Mouse (Mus musculus) E14TG2a.4 (cell line): ENCODE results near the gene Exoc4.

Source experiments
- H3K27me3 ChIP-seq: 2 replicates; pipeline ENCODE4 v1.6.1; 2014; ENCODE audit warnings: low read length, control low read depth; ENCODE audit not compliant: insufficient read depth
- H3K36me3 ChIP-seq: 2 replicates; pipeline ENCODE4 v1.6.1; 2014; ENCODE audit warnings: low read length, control low read depth; ENCODE audit not compliant: insufficient read depth
- H3K4me1 ChIP-seq: replicated peaks from 2 replicates; pipeline ENCODE4 v1.6.1; 2014; ENCODE audit warnings: low read depth, low read length, control low read depth
- H3K4me3 ChIP-seq: replicated peaks from 2 replicates; pipeline ENCODE4 v1.5.1; 2014; ENCODE audit warnings: mild to moderate bottlenecking, low read length
- H3K9me3 ChIP-seq: 2 replicates; pipeline ENCODE4 v1.6.1; 2014; ENCODE audit warnings: low read length, control low read depth
- CTCF ChIP-seq: conservative IDR thresholded peaks from 2 replicates; pipeline ENCODE4 v1.5.1; 2014; ENCODE audit warnings: low read length
- NANOG ChIP-seq: IDR thresholded peaks from 2 replicates; pipeline ENCODE4 v1.6.1; 2014; ENCODE audit warnings: borderline replicate concordance, low read length, mixed read lengths
- POU5F1 ChIP-seq: IDR thresholded peaks from 2 replicates; pipeline ENCODE4 v1.6.1; 2014; ENCODE audit warnings: low read length, borderline replicate concordance

Exoc4 gene

GRCm38 (mm10) chr6:33739304-33739703 lies 490.4 kb downstream of the Exoc4 start:
- TF ChIP-seq POU5F1 (no peak), NANOG (no peak), CTCF (no peak)
- Histone ChIP-seq H3K9me3 (no peaks in the 10 kb centered on the region), H3K4me1 (no peaks in the 10 kb centered on the region), H3K27me3 (no peaks in the 10 kb centered on the region), H3K36me3 (no peaks in the 10 kb centered on the region), H3K4me3 (no peak overlapping the region)

DNA sequence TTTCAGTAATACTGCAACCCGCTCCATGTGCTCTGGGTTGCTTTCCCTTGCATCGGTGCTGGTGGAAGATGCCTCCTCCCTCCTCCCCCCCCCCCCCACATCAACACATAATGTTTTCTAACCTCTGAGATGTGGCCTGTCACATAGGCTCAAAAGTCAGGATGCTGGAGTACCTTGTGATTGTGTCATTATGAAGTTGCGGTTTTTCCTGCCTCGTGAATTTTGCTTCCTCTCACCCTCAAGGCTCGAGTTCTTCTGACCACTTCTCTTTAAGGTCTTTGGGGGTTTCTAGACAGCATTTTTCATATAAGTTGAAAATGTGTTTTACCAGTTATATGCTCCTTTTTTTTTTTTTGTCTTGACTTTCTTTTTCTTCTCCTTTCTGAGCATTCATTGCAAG lies 507.1 kb downstream of the Exoc4 start:
- H3K4me3 ChIP-seq: no peak overlapping the region
- TF ChIP-seq POU5F1 (no peak), NANOG (no peak), CTCF (no peak)
- no peaks in the 10 kb centered on the region for H3K27me3 ChIP-seq
- H3K36me3 ChIP-seq: no peaks in the 10 kb centered on the region; the same call in 1 of the 2 replicates
- no peaks in the 10 kb centered on the region for H3K9me3 ChIP-seq
- no peaks in the 10 kb centered on the region for H3K4me1 ChIP-seq

DNA sequence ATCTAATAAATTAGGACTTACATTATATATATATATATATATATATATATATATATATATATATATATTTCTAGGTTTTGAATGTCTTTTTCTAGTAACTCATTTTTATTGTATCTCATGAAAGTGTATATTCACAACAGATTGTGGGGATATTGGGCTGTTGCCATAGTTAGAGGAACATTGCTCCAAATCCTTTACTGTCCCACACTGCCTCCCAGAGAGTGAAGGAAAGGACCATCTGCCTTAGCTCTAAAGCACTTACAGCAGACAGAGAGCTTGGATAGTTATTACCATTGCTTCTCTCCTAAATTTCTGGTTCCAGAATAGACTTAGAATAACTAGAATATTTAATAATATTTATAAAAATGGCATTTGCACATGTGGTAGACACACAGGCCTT lies 512.7 kb downstream of the Exoc4 start:
- Histone ChIP-seq H3K4me3 (no peak overlapping the region), H3K27me3 (no peaks in the 10 kb centered on the region), H3K9me3 (no peaks in the 10 kb centered on the region), H3K4me1 (0 out of 2 replicates have a peak, but pooled peaks cover 3% of the 10 kb centered on the region), H3K36me3 (no peaks in the 10 kb centered on the region; the same call in 1 of the 2 replicates)
- TF ChIP-seq CTCF: no peak
- no peak for TF ChIP-seq POU5F1
- no peak for TF ChIP-seq NANOG

- TF ChIP-seq NANOG (no peak), POU5F1 (no peak), CTCF (no peak)
- no peaks in the 10 kb centered on the region for H3K9me3 ChIP-seq
- H3K4me3 ChIP-seq: no peak overlapping the region
- no peaks in the 10 kb centered on the region; the same call in 1 of the 2 replicates for H3K36me3 ChIP-seq
- H3K4me1 ChIP-seq: peaks cover 7% of the 10 kb centered on the region
- H3K27me3 ChIP-seq: no peaks in the 10 kb centered on the region
Observed at GRCm38 (mm10) chr6:33763245-33763644, 514.4 kb downstream of the Exoc4 start.

DNA sequence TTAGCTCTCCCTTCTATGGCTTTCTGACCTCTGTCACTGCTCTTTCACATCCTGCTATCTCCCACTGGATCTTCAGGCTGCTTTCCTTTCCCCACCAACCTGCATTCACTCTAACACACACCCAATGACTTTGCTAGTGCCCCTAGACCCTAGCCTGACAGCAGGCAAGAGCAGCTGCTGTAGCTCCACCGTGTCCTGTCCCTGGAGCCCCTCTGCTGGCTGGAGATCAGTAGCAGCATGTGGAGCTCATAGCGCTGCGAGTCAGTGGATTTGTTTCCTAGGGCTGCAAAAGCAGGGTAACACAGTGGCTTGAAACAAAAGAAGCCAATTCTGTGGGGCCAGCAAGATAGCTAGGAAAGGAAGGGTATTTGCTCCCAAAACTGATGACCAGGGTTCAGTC lies 515.1 kb downstream of the Exoc4 start:
- H3K27me3 ChIP-seq: no peaks in the 10 kb centered on the region
- no peak overlapping the region for H3K4me3 ChIP-seq
- TF ChIP-seq NANOG: no peak
- no peak for TF ChIP-seq POU5F1
- TF ChIP-seq CTCF: no peak
- H3K4me1 ChIP-seq: peaks cover 14% of the 10 kb centered on the region
- no peaks in the 10 kb centered on the region; the same call in 1 of the 2 replicates for H3K36me3 ChIP-seq
- no peaks in the 10 kb centered on the region for H3K9me3 ChIP-seq

- Histone ChIP-seq H3K27me3 (no peaks in the 10 kb centered on the region), H3K4me3 (no peak overlapping the region), H3K9me3 (no peaks in the 10 kb centered on the region), H3K36me3 (no peaks in the 10 kb centered on the region), H3K4me1 (peaks cover 48% of the 10 kb centered on the region)
- no peak for TF ChIP-seq POU5F1
- no peak for TF ChIP-seq CTCF
- TF ChIP-seq NANOG: no peak
Observed at GRCm38 (mm10) chr6:33769251-33769650, 520.4 kb downstream of the Exoc4 start.

DNA sequence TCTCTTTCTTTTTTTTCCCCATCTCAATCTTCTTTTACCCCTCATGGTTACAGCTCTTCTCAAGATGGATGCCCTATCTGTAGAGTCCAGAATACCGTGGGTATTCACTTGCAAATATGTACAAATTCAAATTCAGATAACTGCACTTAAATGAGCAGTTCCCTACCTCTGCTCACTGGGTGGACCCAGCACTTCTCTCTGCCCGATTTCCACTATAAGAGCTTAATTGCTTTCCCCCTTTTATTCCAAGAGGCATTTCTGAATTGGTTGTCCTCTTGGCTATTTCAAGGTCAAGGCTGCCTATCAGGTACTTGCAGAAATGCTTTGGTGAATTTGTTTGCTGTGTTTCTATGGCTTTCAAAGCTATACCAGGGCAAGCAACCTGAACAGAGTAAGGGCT lies 521.1 kb downstream of the Exoc4 start:
- Histone ChIP-seq H3K4me1 (peaks cover 48% of the 10 kb centered on the region), H3K4me3 (no peak overlapping the region), H3K36me3 (no peaks in the 10 kb centered on the region), H3K27me3 (no peaks in the 10 kb centered on the region), H3K9me3 (no peaks in the 10 kb centered on the region)
- TF ChIP-seq NANOG (no peak), CTCF (no peak), POU5F1 (no peak)

- no peak for TF ChIP-seq POU5F1
- TF ChIP-seq CTCF: no peak
- TF ChIP-seq NANOG: no peak
- peaks cover 11% of the 10 kb centered on the region for H3K9me3 ChIP-seq
- H3K4me3 ChIP-seq: no peak overlapping the region
- peaks cover 4% of the 10 kb centered on the region; the same call in 1 of the 2 replicates for H3K36me3 ChIP-seq
- no peaks in the 10 kb centered on the region for H3K27me3 ChIP-seq
- H3K4me1 ChIP-seq: peaks cover 45% of the 10 kb centered on the region
Observed at GRCm38 (mm10) chr6:33772551-33773315, 523.8 kb downstream of the Exoc4 start.

- no peak for TF ChIP-seq CTCF
- no peak for TF ChIP-seq NANOG
- TF ChIP-seq POU5F1: no peak
- peaks cover 4% of the 10 kb centered on the region; the same call in 1 of the 2 replicates for H3K4me1 ChIP-seq
- no peaks in the 10 kb centered on the region for H3K27me3 ChIP-seq
- no peak overlapping the region for H3K4me3 ChIP-seq
- H3K36me3 ChIP-seq: no peaks in the 10 kb centered on the region
- no peaks in the 10 kb centered on the region for H3K9me3 ChIP-seq
Observed at GRCm38 (mm10) chr6:33792604-33793003, 543.7 kb downstream of the Exoc4 start.
